Mouse (Mus musculus) midbrain, embryonic 16.5 days (tissue): Measurements from ENCODE around the gene Gm37240. TPM values are rescaled to one million over a fixed set of nuclear protein-coding genes. Genes with fewer than 3 reads are reported as not detected.

Experiments
- ATAC-seq: fragments of 200-750 bp; cut with Nextera tagmentation; 2 replicates; pipeline ENCODE4 v1.8.0; 2017; ENCODE audit warnings: moderate TSS enrichment
- H3K27ac ChIP-seq: fragments of 300-500 bp; sonication (generic); 2 replicates; pipeline ENCODE4 v1.5.1; 2014; ENCODE audit warnings: mild to moderate bottlenecking, low read length, mixed read lengths
- H3K27me3 ChIP-seq: fragments of 300-500 bp; sonication (generic); 2 replicates; pipeline ENCODE4 v1.6.1; 2014; ENCODE audit warnings: low read depth, low read length, mixed read lengths; ENCODE audit not compliant: control insufficient read depth, insufficient read depth
- H3K36me3 ChIP-seq: fragments of 300-500 bp; sonication (generic); 2 replicates; pipeline ENCODE4 v1.6.1; 2014; ENCODE audit warnings: mild to moderate bottlenecking, low read length, moderate library complexity, mixed read lengths; ENCODE audit not compliant: control insufficient read depth, insufficient read depth
- H3K4me1 ChIP-seq: fragments of 300-500 bp; sonication (generic); 2 replicates; pipeline ENCODE4 v1.6.1; 2014; ENCODE audit warnings: mild to moderate bottlenecking, low read length, mixed read lengths; ENCODE audit not compliant: control insufficient read depth, insufficient read depth
- H3K4me2 ChIP-seq: fragments of 300-500 bp; sonication (generic); 2 replicates; pipeline ENCODE4 v1.6.1; 2014; ENCODE audit warnings: mild to moderate bottlenecking, low read length, mixed read lengths
- H3K4me3 ChIP-seq: fragments of 300-500 bp; sonication (generic); 2 replicates; pipeline ENCODE4 v1.5.1; 2014; ENCODE audit warnings: low read depth, mild to moderate bottlenecking, low read length, moderate library complexity, mixed read lengths
- H3K9ac ChIP-seq: fragments of 300-500 bp; sonication (generic); 2 replicates; pipeline ENCODE4 v1.6.1; 2014; ENCODE audit warnings: low read depth, low read length, mixed read lengths
- H3K9me3 ChIP-seq: fragments of 300-500 bp; sonication (generic); replicated peaks from 2 replicates; pipeline ENCODE4 v1.6.1; 2014; ENCODE audit warnings: mild to moderate bottlenecking, low read length, mixed read lengths; ENCODE audit not compliant: control insufficient read depth, poor library complexity, severe bottlenecking
- WGBS: fragments of 180-500 bp; shearing (Covaris S2); extraction: QIAGEN DNeasy Blood & Tissue Kit; methylation state at CpG from one replicate; pipeline ENCODE4 v1.1.7; 2014; 5-methylcytosine and 5-hydroxymethylcytosine counted together
- polyA plus RNA-seq: library from polyadenylated mRNA; unstranded; fragments of >200 nt; fragmentation: Nextera tagmentation; extraction: Ambion mirVana; gene quantifications from 2 replicates; pipeline ENCODE4 v1.2.1, GENCODE M21; 2015

Gm37240 gene
- polyA plus RNA-seq: 0.26 and 0.94 TPM in 2 replicates

DNA sequence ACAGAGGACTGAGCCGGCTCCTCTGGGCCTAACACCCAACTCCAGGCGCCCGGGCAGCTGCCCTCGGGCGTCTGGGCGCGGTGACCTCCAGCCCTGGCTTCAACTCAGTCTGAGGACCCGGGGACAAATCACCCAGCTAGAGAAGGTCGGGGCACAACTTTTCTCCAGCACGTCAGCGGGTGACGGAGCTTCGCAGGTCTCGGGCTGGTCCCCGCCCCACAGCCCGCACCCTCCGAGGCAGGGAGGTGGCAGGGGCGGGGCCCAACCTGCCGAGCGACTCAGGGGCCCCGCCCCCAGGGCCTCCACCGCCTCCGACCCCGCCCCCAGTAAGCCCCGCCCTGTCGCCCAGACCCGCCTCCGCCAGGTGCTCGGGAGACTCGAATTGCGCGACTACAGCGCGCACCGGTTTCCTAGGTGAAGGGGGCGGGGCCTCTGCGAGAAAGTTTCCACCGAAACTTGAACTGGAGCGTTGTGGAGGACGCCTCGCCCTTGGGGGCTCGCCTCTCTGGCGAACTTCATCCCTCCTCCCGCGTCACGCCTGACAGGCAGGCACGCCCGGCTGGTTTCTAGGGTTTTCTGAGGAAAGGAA, at the start of gene Gm37240, which contains the start of gene Glt28d2:
Gm37240 (minus strand) TSS at position 280 of the 589 bp plus-strand sequence.
Glt28d2 (minus strand) TSS at position 278 of the 589 bp plus-strand sequence.
- ATAC-seq: peak; percentile 84
- Histone ChIP-seq H3K9me3 (no peaks in the 10 kb centered on the region), H3K27me3 (peaks cover 29% of the 10 kb centered on the region), H3K4me2 (peak within 1 kb of the TSS; percentile 99), H3K9ac (peak within 1 kb of the TSS; percentile 56), H3K4me1 (peaks cover 14% of the 10 kb centered on the region), H3K36me3 (no peaks in the 10 kb centered on the region), H3K27ac (no peak within 1 kb of the TSS), H3K4me3 (peak within 1 kb of the TSS; percentile 59)
- WGBS: 1% methylated on average over 38 of the region's 48 CpGs

- H3K4me2 ChIP-seq: no peak overlapping the region
- H3K9me3 ChIP-seq: no peaks in the 10 kb centered on the region
- H3K4me3 ChIP-seq: no peak overlapping the region
- no peak for ATAC-seq
- H3K27me3 ChIP-seq: no peaks in the 10 kb centered on the region
- 93% methylated on average over 5 of the region's 5 CpGs for WGBS
- no peak overlapping the region for H3K27ac ChIP-seq
- no peak overlapping the region for H3K9ac ChIP-seq
- no peaks in the 10 kb centered on the region for H3K4me1 ChIP-seq
- H3K36me3 ChIP-seq: no peaks in the 10 kb centered on the region
These were observed 46.3 kb upstream of the Gm37240 start for GRCm38 (mm10) chr3:85933586-85933985.

DNA sequence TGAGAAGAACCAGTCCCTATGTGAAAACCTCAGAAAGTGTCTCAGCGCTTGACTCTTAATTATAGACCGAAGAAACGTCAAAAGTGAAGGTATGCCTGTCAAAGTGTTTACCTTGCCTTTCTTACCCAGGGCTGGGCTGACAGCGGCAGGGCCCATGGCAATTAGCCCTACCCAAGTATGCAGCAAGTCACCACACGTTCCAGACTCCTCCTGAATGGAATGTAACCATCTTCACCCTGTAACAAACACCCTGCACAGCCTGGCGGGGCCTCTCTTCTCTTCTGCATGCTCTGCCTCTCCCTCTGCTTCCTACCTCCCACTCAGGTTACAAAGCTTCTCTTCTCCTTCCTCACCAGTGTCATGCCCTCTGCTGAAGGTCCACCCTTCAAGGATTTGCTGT, 44.5 kb upstream of the Gm37240 start:
- no peaks in the 10 kb centered on the region for H3K27me3 ChIP-seq
- no peak overlapping the region for H3K9ac ChIP-seq
- no peaks in the 10 kb centered on the region for H3K4me1 ChIP-seq
- no peak overlapping the region for H3K27ac ChIP-seq
- H3K4me2 ChIP-seq: no peak overlapping the region
- H3K36me3 ChIP-seq: no peaks in the 10 kb centered on the region
- no peaks in the 10 kb centered on the region for H3K9me3 ChIP-seq
- 86% methylated on average over 6 of the region's 6 CpGs for WGBS
- H3K4me3 ChIP-seq: no peak overlapping the region
- ATAC-seq: no peak

- H3K4me2 ChIP-seq: no peak overlapping the region
- H3K27me3 ChIP-seq: no peaks in the 10 kb centered on the region
- H3K36me3 ChIP-seq: no peaks in the 10 kb centered on the region
- H3K4me1 ChIP-seq: no peaks in the 10 kb centered on the region
- H3K9me3 ChIP-seq: no peaks in the 10 kb centered on the region
- no peak overlapping the region for H3K27ac ChIP-seq
- H3K9ac ChIP-seq: no peak overlapping the region
- no peak overlapping the region for H3K4me3 ChIP-seq
- WGBS: 31% methylated on average over 11 of the region's 11 CpGs
- no peak for ATAC-seq
These were observed 43.4 kb upstream of the Gm37240 start for GRCm38 (mm10) chr3:85930671-85931255.

DNA sequence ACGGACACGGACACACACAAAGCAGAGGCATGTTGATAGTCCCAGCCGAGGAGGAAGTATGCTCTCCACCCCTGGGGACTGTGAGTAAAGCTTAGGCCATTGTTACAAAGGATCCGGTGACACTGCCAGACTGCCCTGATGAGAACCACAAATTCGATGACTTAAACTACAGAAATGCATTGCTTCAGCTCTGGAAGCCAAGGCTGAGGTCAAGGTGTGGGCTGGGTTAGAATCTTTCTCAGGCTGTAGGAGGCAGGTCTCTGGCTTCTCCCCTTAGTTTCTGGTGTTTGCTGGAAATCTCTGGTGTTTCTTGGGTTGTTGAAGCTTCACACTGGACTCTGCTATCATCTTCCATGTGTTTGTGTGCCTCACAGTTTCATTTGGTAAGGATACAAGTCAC, 42.4 kb upstream of the Gm37240 start:
- WGBS: 83% methylated on average over 5 of the region's 5 CpGs

GRCm38 (mm10) chr3:85928140-85928611, 40.9 kb upstream of the Gm37240 start:
- ATAC-seq: peak; percentile 14; the same call in 1 of the 2 replicates
- no peak overlapping the region for H3K9ac ChIP-seq

More for the DNA sequence above, 42.4 kb upstream of the Gm37240 start:
- Histone ChIP-seq H3K27ac (no peak overlapping the region), H3K4me1 (no peaks in the 10 kb centered on the region), H3K9ac (no peak overlapping the region), H3K4me2 (no peak overlapping the region), H3K27me3 (no peaks in the 10 kb centered on the region), H3K9me3 (no peaks in the 10 kb centered on the region), H3K4me3 (no peak overlapping the region), H3K36me3 (no peaks in the 10 kb centered on the region)
- ATAC-seq: no peak

GRCm38 (mm10) chr3:85927296-85927695, 40.0 kb upstream of the Gm37240 start:
- H3K4me1 ChIP-seq: no peaks in the 10 kb centered on the region
- ATAC-seq: no peak
- H3K9ac ChIP-seq: no peak overlapping the region
- no peak overlapping the region for H3K4me3 ChIP-seq
- H3K4me2 ChIP-seq: no peak overlapping the region
- 81% methylated on average over 9 of the region's 9 CpGs for WGBS
- H3K9me3 ChIP-seq: no peaks in the 10 kb centered on the region
- H3K36me3 ChIP-seq: no peaks in the 10 kb centered on the region
- no peaks in the 10 kb centered on the region for H3K27me3 ChIP-seq
- H3K27ac ChIP-seq: no peak overlapping the region

More at GRCm38 (mm10) chr3:85928140-85928611, 40.9 kb upstream of the Gm37240 start:
- WGBS: 83% methylated on average over 5 of the region's 5 CpGs
- Histone ChIP-seq H3K4me2 (no peak overlapping the region), H3K9me3 (no peaks in the 10 kb centered on the region), H3K27me3 (no peaks in the 10 kb centered on the region), H3K36me3 (no peaks in the 10 kb centered on the region), H3K27ac (no peak overlapping the region), H3K4me1 (no peaks in the 10 kb centered on the region), H3K4me3 (no peak overlapping the region)

- Histone ChIP-seq H3K4me2 (peak overlapping the region; percentile 41; the same call in 1 of the 2 replicates), H3K4me1 (no peaks in the 10 kb centered on the region), H3K9ac (no peak overlapping the region), H3K27me3 (no peaks in the 10 kb centered on the region), H3K4me3 (no peak overlapping the region), H3K27ac (no peak overlapping the region), H3K36me3 (no peaks in the 10 kb centered on the region), H3K9me3 (no peaks in the 10 kb centered on the region)
- ATAC-seq: no peak; the same call in 1 of the 2 replicates
- WGBS: 44% methylated on average over 18 of the region's 18 CpGs
These were observed 36.9 kb upstream of the Gm37240 start for GRCm38 (mm10) chr3:85923954-85924945.
